Mouse (Mus musculus): ENCODE data around the gene S100a14.

DNA sequence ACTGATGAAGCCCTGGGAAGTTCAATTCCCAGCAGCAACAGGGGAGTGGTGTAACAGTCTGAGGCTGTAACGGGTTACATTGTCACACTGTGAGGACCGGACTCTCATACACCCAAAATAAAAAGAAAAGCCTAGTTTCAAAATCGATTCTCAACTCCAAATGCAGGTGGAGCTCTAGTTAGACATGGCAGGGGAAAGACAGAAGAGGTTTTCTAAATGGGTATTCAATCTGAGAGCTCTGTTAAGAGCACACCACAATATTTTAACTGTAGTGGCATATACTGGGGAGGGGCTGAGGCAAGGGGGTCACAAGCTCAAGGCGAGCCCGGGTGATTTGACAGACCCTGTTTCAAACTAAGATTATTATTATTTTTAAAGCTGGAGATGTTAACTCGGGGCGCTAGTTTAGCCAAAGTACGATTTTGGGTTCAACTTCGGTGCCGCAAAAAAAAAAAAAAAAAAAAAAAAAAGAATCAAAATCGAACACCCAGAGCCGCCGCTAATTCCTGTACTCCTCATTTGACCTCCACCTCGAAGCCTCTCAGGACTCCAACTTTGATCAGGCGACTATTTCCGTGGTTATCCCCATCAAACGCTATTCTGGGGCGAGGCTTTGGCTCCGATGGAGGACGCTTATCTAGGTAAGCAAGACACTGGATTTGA lies 18.2 kb upstream of the S100a14 start:
- no peak for TF ChIP-seq CTCF (IDR thresholded peaks at IDR 0.05; ENCODE audit: extremely low read depth, insufficient read length, insufficient replicate concordance, low read depth, low read length)
- TF ChIP-seq POLR2A (IDR thresholded peaks at IDR 0.05; ENCODE audit: low read depth, low read length), result no peak
